Mouse (Mus musculus): Measurements from ENCODE around the gene Pate4. TPM values are rescaled to one million over a fixed set of nuclear protein-coding genes. Genes with fewer than 3 reads are reported as not detected.
"Not testable (repeated sequence)": the region's sequence is repeated elsewhere in the genome, so short reads cannot be mapped to it uniquely, and the experiment has no call there.

The Pate4 gene
- not detected in 2 replicates for polyA plus RNA-seq (2012; rRNA removed)

DNA sequence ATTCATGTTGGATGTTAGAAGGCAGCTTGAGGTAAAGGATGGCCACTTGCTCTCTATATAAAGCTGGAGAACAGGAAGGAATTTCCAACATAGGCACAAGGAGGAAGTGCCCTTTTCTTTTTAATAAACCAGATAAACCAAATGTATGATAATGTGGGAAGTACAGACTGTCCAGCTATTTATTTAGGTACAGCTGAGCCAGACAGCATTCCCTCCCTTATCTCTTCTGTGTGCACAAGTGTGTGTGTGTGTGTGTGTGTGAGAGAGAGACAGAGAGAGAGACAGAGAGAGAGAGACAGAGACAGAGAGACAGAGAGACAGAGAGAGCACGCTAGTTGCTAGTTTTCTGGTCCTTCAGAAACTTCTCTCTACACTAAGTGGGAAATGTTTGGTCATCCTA is at the start of gene Pate4:
TSS of gene Pate4 (minus strand) at position 101 of the 400 bp plus-strand sequence.
- no peak for DNase-seq (ENCODE audit: low read depth)
- no peak for TF ChIP-seq POLR2A (IDR thresholded peaks at IDR 0.05; ENCODE audit: borderline replicate concordance, extremely low read depth, insufficient read depth, insufficient read length, poor library complexity, severe bottlenecking)
- no peak for TF ChIP-seq CTCF (IDR thresholded peaks at IDR 0.05; ENCODE audit: borderline replicate concordance, extremely low read depth, insufficient read depth, insufficient read length)

DNA sequence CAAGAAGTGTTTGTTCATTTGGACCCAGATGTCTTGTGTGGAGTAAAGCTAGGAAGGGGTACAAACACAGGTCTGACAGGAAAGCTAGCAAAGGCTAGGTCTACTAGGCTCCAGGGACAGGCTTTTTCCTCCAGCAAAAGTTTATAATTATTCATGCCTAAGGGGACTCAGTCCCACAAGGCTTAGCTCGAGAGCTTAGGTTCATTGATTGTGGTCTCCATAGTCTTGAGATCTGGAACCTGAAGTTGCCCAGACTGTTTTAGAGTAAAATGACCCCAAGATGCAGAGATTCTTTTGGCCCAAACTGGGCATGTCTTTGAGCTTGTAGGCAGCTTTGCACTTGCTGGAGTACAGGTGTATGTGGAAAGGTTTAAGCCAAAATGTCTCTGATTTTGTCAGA is 36.4 kb upstream of the Pate4 start, which contains the start of gene Pate3:
TSS of gene Pate3 (minus strand) at position 101 of the 400 bp plus-strand sequence.
- DNase-seq (ENCODE audit: low read depth): no peak
- TF ChIP-seq POLR2A (IDR thresholded peaks at IDR 0.05; ENCODE audit: borderline replicate concordance, extremely low read depth, insufficient read depth, insufficient read length, poor library complexity, severe bottlenecking) (no peak), CTCF (IDR thresholded peaks at IDR 0.05; ENCODE audit: borderline replicate concordance, extremely low read depth, insufficient read depth, insufficient read length) (no peak)

DNA sequence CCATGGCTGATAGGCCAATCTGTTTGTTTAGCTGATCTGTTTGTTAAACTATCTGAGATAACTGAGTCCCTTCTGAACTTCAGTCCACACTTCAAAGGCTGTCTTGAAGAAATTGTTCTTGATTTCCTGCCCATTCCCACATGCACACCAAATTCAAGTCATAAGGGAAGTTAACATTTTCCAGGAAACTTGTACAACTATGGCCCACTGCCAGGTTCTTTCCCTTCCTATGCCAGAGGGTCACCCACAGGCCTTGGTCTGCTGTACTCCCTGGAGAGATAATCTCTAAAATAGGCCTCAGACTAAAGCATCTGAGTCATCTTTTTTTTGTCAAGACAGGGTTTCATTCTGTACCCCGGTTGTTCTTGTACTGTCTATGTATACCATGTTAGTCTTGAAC is 21.2 kb upstream of the Pate4 start:
- no peak for DNase-seq (ENCODE audit: low read depth)
- TF ChIP-seq CTCF (IDR thresholded peaks at IDR 0.05; ENCODE audit: borderline replicate concordance, extremely low read depth, insufficient read depth, insufficient read length) (no peak), POLR2A (IDR thresholded peaks at IDR 0.05; ENCODE audit: borderline replicate concordance, extremely low read depth, insufficient read depth, insufficient read length, poor library complexity, severe bottlenecking) (no peak)

DNA sequence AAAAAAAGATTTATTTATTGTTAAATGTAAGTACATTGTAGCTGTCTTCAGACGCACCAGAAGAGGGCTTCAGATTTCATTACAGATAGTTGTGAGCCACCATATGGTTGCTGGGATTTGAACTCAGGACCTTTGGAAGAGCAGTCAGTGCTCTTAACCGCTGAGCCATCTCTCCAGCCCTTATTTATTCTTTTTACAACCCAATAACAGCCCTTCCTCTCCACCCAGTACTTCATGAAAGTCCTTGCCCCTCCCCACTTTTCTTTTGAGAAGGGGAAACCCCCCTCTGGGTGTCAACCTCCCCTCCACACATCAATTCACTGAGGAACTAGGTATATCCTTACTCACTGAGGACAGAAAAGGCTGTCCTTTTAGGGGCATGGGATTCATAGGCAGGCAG is 5.0 kb upstream of the Pate4 start:
- DNase-seq (ENCODE audit: low read depth): not testable (repeated sequence)

DNA sequence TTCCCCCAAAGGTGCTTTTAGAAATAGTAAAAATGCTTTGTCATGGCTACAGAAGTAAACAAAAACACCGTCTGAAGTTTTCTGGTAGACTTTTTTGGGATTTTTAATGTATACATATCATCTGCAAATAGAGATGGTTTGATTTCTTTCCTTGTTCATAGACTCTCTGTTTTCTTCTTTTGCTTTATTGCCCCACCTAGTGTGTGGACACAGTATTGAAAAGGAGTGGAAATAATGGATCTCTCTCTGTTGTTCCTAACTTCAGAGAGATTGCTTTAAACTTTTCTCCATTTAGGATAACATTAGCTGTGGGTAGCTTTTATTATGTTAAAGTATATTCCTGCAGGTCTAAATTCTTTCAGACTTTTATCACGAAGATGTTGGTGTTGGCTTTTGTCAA is 2.3 kb upstream of the Pate4 start:
- no peak for DNase-seq (ENCODE audit: low read depth)
- TF ChIP-seq CTCF (IDR thresholded peaks at IDR 0.05; ENCODE audit: borderline replicate concordance, extremely low read depth, insufficient read depth, insufficient read length): no peak
- TF ChIP-seq POLR2A (IDR thresholded peaks at IDR 0.05; ENCODE audit: borderline replicate concordance, extremely low read depth, insufficient read depth, insufficient read length, poor library complexity, severe bottlenecking): no peak

DNA sequence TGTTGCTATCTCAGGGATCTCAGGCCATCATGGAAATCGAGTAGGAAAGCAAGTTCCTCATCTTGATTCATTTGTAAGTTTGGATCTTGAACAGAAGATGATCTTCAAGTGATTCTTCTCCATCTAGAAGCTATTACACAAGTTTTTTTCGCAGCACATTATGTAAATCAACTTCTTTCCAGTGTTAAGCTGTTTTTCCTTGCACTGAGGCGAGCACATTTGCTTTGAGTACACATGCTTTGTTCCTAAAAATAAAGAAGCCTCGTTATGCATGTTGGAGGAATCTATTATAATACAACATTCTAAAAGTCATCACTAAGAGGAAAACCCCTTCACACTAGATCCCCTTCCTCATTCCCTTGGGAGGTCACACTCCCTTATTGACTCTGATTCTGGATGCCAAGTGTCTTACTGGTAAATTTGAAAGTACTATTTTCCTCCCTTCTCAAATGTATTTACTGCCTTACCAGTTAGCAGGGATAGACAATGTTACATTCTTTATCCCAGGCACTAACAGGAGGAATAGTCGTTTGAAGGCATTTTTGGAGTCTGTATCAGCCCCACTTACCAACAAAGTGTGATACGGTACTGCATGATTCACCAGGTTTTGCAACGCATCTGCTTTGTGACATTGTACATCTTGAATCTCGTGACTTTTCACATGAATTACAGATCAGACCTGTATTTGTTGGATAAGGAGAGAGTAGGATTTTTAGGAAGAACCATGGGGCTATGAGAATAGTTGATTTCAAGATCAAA is 3.9 kb downstream of the Pate4 start:
- DNase-seq (ENCODE audit: low read depth): no peak
- no peak for TF ChIP-seq POLR2A (IDR thresholded peaks at IDR 0.05; ENCODE audit: borderline replicate concordance, extremely low read depth, insufficient read depth, insufficient read length, poor library complexity, severe bottlenecking)
- TF ChIP-seq CTCF (IDR thresholded peaks at IDR 0.05; ENCODE audit: borderline replicate concordance, extremely low read depth, insufficient read depth, insufficient read length): no peak

DNA sequence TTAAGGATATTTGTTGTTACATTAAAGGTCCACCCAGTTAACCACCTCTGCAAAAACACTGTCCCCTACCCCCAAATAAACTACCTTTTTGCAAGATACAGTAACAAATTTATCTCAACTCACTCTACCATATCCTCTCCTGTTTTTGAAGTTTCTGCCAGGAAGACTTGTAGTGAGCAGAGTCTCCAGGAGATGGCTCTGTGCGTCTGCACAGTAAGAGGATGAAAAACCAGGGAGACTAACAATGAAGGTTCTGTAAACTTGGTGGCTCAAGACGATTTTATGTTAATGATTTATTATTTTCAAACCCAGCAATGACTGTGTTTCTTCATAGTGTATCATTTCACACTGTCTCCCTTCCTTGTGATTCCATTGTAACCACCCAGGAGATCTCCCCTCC is 18.8 kb downstream of the Pate4 start:
- DNase-seq (ENCODE audit: low read depth): peak; percentile 55
- no peak for TF ChIP-seq POLR2A (IDR thresholded peaks at IDR 0.05; ENCODE audit: borderline replicate concordance, extremely low read depth, insufficient read depth, insufficient read length, poor library complexity, severe bottlenecking)
- peak; percentile 53; the same call in 1 of the 2 replicates for TF ChIP-seq CTCF (IDR thresholded peaks at IDR 0.05; ENCODE audit: borderline replicate concordance, extremely low read depth, insufficient read depth, insufficient read length)

DNA sequence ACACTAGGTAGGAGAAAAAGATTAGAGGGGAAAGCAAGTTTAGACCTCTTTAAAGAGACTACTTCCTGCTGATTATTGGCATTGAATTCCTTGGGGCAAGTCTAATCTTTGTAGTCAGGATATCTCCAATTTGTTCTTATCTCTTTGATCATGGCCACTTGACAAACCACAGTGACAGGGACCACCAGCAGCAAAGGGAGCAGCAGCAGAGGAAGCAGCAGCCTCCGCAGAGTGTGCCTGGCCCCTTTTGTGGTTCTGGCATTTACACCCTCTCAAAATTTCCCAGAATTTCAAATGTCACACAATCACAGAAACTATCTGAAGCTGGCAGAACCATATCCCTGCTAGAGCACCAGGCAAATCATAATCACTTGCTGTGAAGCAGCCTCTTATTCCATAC is 24.1 kb downstream of the Pate4 start:
- TF ChIP-seq POLR2A (IDR thresholded peaks at IDR 0.05; ENCODE audit: borderline replicate concordance, extremely low read depth, insufficient read depth, insufficient read length, poor library complexity, severe bottlenecking) (no peak), CTCF (IDR thresholded peaks at IDR 0.05; ENCODE audit: borderline replicate concordance, extremely low read depth, insufficient read depth, insufficient read length) (no peak)
- DNase-seq (ENCODE audit: low read depth): no peak

DNA sequence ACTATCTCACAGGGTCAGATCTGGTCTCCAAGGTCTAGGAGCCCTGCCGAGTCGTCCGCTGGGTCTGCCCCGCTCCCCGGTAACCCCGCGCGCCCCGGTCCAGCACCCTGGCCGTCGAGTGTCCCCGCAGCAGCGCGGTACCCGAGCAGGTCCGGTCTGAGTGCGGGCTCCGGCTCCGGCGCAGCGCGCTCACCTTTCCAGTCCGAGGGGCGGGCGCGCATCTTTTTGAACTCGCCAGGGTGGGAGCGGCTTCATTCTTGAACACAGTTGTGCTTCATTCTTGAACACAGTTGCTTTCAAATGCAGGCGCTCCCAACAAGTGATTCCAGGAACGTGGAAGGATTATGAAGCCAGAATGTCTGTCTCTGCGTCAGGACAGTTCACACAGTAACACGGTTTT is 37.3 kb downstream of the Pate4 start:
- TF ChIP-seq CTCF (IDR thresholded peaks at IDR 0.05; ENCODE audit: borderline replicate concordance, extremely low read depth, insufficient read depth, insufficient read length) (no peak), POLR2A (IDR thresholded peaks at IDR 0.05; ENCODE audit: borderline replicate concordance, extremely low read depth, insufficient read depth, insufficient read length, poor library complexity, severe bottlenecking) (no peak)
- DNase-seq (ENCODE audit: low read depth): no peak

DNA sequence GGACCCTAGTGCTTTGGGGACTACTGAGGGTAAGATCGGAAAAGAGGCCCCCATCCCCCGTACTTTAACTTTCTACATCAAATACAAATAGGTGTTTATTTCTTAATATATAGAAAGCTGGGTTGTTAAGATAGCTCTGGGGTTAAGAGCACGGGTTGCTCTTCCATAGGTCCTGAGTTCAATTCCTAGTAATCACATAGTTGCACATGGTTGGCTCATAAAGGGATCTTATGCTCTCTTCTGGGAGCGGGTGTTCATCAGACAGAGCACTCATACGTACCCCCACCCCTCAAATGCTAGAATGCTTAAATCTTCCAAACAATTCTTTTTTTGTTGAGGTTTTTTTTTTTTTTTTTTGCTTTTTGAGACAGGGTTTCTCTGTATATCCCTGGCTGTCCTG is 41.1 kb downstream of the Pate4 start:
- DNase-seq (ENCODE audit: low read depth): no peak
- TF ChIP-seq CTCF (IDR thresholded peaks at IDR 0.05; ENCODE audit: borderline replicate concordance, extremely low read depth, insufficient read depth, insufficient read length): no peak
- no peak for TF ChIP-seq POLR2A (IDR thresholded peaks at IDR 0.05; ENCODE audit: borderline replicate concordance, extremely low read depth, insufficient read depth, insufficient read length, poor library complexity, severe bottlenecking)

DNA sequence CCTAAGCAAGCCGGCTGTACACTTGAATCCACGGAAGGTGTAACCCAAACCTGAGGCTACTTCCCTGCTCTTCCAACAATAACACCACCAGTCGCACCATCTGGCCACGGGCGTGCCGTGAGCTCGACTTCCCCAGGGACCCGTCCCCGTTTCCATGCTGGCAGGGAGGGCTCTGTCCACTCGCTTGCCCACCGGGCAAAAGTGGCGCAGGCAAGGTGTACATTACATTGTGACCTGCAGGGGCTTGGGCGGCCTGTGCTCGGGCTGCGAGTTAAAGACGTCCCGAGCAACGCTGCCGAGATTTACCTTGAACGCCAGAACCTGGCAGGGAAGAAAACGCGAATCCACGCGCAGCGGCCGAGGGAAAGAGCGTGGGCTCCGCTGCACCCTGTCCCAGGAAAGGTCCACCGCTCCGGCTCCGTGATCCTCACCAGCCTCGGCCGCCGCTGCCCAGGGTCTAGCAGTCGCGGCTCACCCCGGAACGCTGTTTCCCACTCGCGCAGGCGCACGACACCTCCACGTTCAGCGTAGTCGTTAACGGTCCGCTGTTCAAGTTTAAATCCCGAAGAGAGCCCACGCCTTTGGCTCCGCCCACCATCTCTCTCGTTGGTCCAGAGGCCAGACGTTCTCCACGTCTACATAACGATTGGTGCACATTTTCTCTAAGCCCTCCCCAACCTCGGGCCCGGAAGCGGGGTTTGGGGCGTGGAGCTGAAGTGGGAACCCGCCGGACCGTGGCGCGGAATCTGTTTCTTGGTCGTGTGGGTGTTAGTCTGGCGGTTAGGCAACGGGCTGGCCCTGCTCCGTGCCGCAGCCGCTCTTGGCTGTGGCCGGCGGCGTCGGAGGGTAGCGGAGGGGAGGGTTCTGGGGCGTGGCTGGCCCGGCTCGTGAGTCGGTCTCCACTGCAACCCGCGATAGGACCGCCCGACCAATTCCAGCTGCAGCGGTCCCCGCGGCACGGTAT is 41.9 kb downstream of the Pate4 start, which contains the start of the genes Pate2 and Hyls1:
TSS of gene Pate2 (plus strand) at position 714 of the 964 bp plus-strand sequence.
TSS of gene Hyls1 (minus strand) at position 828 of the 964 bp plus-strand sequence.
- TF ChIP-seq CTCF (IDR thresholded peaks at IDR 0.05; ENCODE audit: borderline replicate concordance, extremely low read depth, insufficient read depth, insufficient read length): peak; percentile 39; the same call in 1 of the 2 replicates
- peak; percentile 42; the same call in 1 of the 2 replicates for TF ChIP-seq POLR2A (IDR thresholded peaks at IDR 0.05; ENCODE audit: borderline replicate concordance, extremely low read depth, insufficient read depth, insufficient read length, poor library complexity, severe bottlenecking)
- DNase-seq (ENCODE audit: low read depth): peak; percentile 99
